Mouse (Mus musculus): ENCODE data around the gene Ift80.
"Not testable (repeated sequence)": the region's sequence is repeated elsewhere in the genome, so short reads cannot be mapped to it uniquely, and the experiment has no call there.

DNA sequence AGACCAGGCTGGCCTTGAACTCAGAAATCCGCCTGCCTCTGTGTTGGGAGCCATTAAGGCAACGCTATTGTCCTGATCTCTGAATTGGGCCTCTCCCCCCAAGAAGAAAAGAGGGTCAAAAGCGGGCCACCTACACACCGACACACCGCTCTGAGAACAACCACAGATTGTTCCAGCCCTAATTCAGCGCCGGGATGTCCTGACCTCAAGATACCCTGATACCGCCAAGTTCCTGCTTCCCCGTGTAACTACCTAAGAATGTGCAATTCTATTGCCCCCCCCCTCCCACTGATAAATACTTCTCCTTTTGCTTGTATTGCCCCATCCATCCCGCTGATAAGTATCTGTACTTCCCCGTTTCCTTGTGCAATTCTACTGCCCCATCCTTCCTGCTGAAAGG is 52.4 kb downstream of the Ift80 start:
- not testable (repeated sequence) for TF ChIP-seq CTCF (IDR thresholded peaks at IDR 0.05; ENCODE audit: low read depth, low read length); EP300 (IDR thresholded peaks at IDR 0.05; ENCODE audit: insufficient read depth, low read depth, low read length); POLR2A (IDR thresholded peaks at IDR 0.05; ENCODE audit: insufficient read depth, low read length)
